Mouse (Mus musculus) testis, adult 2 months (tissue): ENCODE measurements at regions not wholly inside any gene's neighbourhood (a gene's known extent, or its start where the extent isn't known, plus 50 kb on each side); places are given as distances from the start of the nearest gene placed in this dataset.

Experiments
- H3K27ac ChIP-seq: fragments of 200-500 bp; 2 replicates; pipeline ENCODE4 v1.5.1; 2012; ENCODE audit warnings: low read depth, low read length; ENCODE audit not compliant: control insufficient read depth, insufficient read depth
- H3K27me3 ChIP-seq: fragments of 200-500 bp; 2 replicates; pipeline ENCODE4 v1.6.1; 2012; ENCODE audit warnings: mild to moderate bottlenecking, low read length, moderate library complexity; ENCODE audit not compliant: control insufficient read depth, insufficient read depth
- H3K36me3 ChIP-seq: fragments of 200-500 bp; 2 replicates; pipeline ENCODE4 v1.6.1; 2012; ENCODE audit warnings: mild to moderate bottlenecking, low read length; ENCODE audit not compliant: control insufficient read depth, insufficient read depth
- H3K4me1 ChIP-seq: fragments of 200-500 bp; 2 replicates; pipeline ENCODE4 v1.6.1; 2012; ENCODE audit warnings: low read length; ENCODE audit not compliant: control insufficient read depth, insufficient read depth
- H3K4me3 ChIP-seq: fragments of 200-500 bp; 2 replicates; pipeline ENCODE4 v1.5.1; 2012; ENCODE audit warnings: low read depth, mild to moderate bottlenecking, low read length, moderate library complexity, mixed read lengths; ENCODE audit not compliant: control insufficient read depth
- CTCF ChIP-seq: fragments of 200-500 bp; IDR thresholded peaks from 2 replicates; pipeline ENCODE4 v1.5.1; 2012; ENCODE audit warnings: low read depth, mild to moderate bottlenecking, inconsistent platforms, low read length, moderate library complexity; ENCODE audit not compliant: control insufficient read depth, insufficient read depth, insufficient replicate concordance
- POLR2A ChIP-seq: fragments of 200-500 bp; IDR thresholded peaks from 2 replicates; pipeline ENCODE4 v1.6.1; 2012; ENCODE audit warnings: low read depth, mild to moderate bottlenecking, inconsistent platforms, low read length, moderate library complexity; ENCODE audit not compliant: control insufficient read depth

DNA sequence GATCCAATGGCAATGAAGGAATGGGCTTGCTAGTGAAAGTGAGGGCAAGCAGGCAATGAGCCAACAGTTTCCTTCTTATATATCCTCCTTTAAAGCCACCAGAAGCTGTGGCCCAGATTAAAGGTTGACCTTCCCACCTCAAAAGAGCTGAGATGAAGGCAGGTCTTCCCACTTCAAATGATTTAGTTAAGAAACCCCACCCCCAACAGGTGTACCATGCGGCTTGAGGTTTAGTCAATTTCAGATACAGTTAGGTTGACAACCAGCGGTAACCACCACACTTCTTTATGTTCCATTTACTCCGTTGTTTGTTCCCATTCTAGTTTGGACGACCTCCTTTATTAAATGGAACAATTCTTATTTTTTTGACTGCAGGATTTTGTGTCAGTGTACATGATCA is 317.8 kb upstream of the Ptger4 start:
- Histone ChIP-seq H3K36me3 (no peaks in the 10 kb centered on the region), H3K4me3 (no peak overlapping the region), H3K27me3 (no peaks in the 10 kb centered on the region), H3K4me1 (no peaks in the 10 kb centered on the region), H3K27ac (no peak overlapping the region)
- TF ChIP-seq CTCF (no peak), POLR2A (no peak)

- H3K27me3 ChIP-seq: no peaks in the 10 kb centered on the region
- H3K36me3 ChIP-seq: no peaks in the 10 kb centered on the region
- H3K4me3 ChIP-seq: no peak overlapping the region
- H3K27ac ChIP-seq: no peak overlapping the region
- H3K4me1 ChIP-seq: no peaks in the 10 kb centered on the region
- TF ChIP-seq CTCF: no peak
- no peak for TF ChIP-seq POLR2A
Measured at GRCm38 (mm10) chr15:5574366-5574765, 330.4 kb upstream of the Ptger4 start.

DNA sequence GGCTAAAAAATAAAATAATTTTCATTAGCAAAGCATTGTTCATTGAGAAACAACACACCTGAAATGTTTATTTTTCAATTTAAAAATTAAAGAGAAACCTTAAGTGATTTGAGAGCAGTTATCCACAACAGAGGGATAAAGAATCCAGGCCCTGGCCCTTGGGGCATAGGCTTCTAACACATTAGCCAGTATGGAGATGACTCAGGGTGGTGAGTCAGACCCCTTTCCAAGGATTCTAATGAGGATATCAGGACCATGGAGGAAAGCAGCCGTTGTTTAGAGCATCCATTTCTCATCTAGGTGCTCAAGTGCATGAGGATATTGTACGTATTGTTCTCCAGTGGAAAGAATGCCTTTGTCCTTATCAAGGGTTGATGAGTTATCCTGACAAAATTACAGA is 335.6 kb upstream of the Ptger4 start:
- TF ChIP-seq CTCF (no peak), POLR2A (no peak)
- H3K4me3 ChIP-seq: no peak overlapping the region

DNA sequence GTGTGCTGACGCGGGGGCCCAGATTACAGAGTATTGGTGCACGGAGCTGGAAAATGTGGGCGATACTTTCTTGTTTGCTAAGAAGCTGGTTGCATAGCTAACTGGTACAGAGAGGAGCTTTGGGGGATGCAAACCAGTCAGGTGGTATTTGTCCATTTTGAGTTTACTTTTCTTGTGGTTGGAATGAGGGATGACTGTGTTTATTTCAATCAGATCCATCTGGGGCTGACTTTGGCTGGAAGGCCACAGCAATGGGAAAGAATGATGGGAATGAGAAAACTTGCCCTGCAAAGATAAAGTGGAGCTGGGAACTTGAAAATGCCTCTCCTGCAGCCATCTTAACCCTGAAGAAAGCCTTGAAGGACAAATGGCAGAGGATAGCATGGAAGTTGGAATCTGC is 336.4 kb upstream of the Ptger4 start:
- Histone ChIP-seq H3K4me1 (no peaks in the 10 kb centered on the region), H3K4me3 (no peak overlapping the region)

More for the DNA sequence above, 335.6 kb upstream of the Ptger4 start:
- Histone ChIP-seq H3K4me1 (no peaks in the 10 kb centered on the region), H3K36me3 (no peaks in the 10 kb centered on the region), H3K27me3 (no peaks in the 10 kb centered on the region), H3K27ac (no peak overlapping the region)

DNA sequence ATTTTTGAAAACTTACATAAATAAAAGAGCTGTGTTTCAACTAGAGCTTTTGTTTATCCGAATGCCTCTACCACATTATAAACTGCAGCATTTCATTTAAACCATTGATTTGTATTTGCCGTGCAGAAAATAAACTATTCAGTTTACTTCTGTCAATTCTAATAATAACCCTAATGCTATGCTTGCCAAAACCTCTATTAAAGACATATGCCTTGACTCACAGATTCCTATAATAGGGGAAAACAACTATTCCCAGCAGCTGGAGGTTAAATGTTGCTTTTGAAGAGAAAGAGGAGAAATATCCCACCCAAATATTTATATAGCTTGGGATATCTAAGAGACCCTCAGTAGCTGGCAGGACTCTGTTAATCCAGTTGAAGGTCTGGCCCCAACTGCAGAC is 340.4 kb upstream of the Ptger4 start:
- Histone ChIP-seq H3K36me3 (no peaks in the 10 kb centered on the region), H3K27ac (no peak overlapping the region), H3K4me3 (no peak overlapping the region), H3K4me1 (no peaks in the 10 kb centered on the region), H3K27me3 (no peaks in the 10 kb centered on the region)
- TF ChIP-seq POLR2A: no peak
- TF ChIP-seq CTCF: no peak

More for the DNA sequence above, 336.4 kb upstream of the Ptger4 start:
- H3K36me3 ChIP-seq: no peaks in the 10 kb centered on the region
- no peak overlapping the region for H3K27ac ChIP-seq
- TF ChIP-seq POLR2A: no peak
- no peak for TF ChIP-seq CTCF
- H3K27me3 ChIP-seq: no peaks in the 10 kb centered on the region

DNA sequence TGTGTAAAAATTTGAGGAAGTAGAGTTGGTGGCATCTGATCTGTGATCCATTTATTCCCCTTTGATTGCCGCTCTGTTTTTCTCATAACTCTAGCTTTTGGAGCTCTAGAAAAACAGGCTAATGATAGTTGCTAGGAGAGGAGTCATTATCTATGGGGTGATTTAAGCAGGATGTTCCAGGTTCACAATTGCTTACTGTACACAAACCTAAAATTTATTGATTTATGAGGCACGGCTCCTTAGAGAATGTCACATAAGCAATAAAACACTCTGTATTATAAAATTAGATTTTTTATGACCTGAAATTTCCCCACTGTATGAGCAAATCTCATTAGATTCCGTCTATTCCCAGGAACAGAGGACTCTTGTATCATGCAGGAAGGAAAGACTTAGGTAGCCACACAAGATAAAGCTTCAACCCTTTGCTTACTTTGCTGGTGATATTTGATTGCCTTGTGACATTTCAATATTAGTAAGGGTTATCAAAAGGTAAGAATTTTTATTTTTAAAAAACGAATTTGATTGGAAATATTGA is 360.8 kb upstream of the Ptger4 start:
- Histone ChIP-seq H3K27me3 (no peaks in the 10 kb centered on the region), H3K27ac (no peak overlapping the region), H3K4me1 (no peaks in the 10 kb centered on the region), H3K36me3 (no peaks in the 10 kb centered on the region), H3K4me3 (no peak overlapping the region)
- TF ChIP-seq CTCF: no peak
- no peak for TF ChIP-seq POLR2A

- TF ChIP-seq POLR2A (no peak), CTCF (no peak)
- no peaks in the 10 kb centered on the region for H3K36me3 ChIP-seq
- no peaks in the 10 kb centered on the region for H3K27me3 ChIP-seq
- no peak overlapping the region for H3K4me3 ChIP-seq
- H3K4me1 ChIP-seq: no peaks in the 10 kb centered on the region
- no peak overlapping the region for H3K27ac ChIP-seq
Measured at GRCm38 (mm10) chr15:5607533-5607932, 363.5 kb upstream of the Ptger4 start.

- H3K36me3 ChIP-seq: no peaks in the 10 kb centered on the region
- no peak overlapping the region for H3K4me3 ChIP-seq
- no peaks in the 10 kb centered on the region for H3K27me3 ChIP-seq
- H3K4me1 ChIP-seq: no peaks in the 10 kb centered on the region
- TF ChIP-seq POLR2A (no peak), CTCF (no peak)
- H3K27ac ChIP-seq: no peak overlapping the region
Measured at GRCm38 (mm10) chr15:5623021-5623420, 379.0 kb upstream of the Ptger4 start.
